Mouse (Mus musculus) liver, embryonic 15.5 days (tissue): ENCODE data around the gene Efs. TPM values are rescaled to one million over a fixed set of nuclear protein-coding genes. Genes with fewer than 3 reads are reported as not detected.
"Not testable (repeated sequence)": the region's sequence is repeated elsewhere in the genome, so short reads cannot be mapped to it uniquely, and the experiment has no call there.

Source experiments
- ATAC-seq: fragments of 200-750 bp; cut with Nextera tagmentation; 2 replicates; pipeline ENCODE4 v1.8.0; 2017; ENCODE audit warnings: moderate number of reproducible peaks, mild to moderate bottlenecking, moderate library complexity; ENCODE audit not compliant: insufficient read depth
- H3K27ac ChIP-seq: fragments of 300-500 bp; sonication (generic); replicated peaks from 2 replicates; pipeline ENCODE4 v1.5.1; 2015; ENCODE audit warnings: mild to moderate bottlenecking, inconsistent platforms
- H3K27me3 ChIP-seq: fragments of 300-500 bp; sonication (generic); 2 replicates; pipeline ENCODE4 v1.6.1; 2015; ENCODE audit warnings: mild to moderate bottlenecking, inconsistent platforms
- H3K36me3 ChIP-seq: fragments of 300-500 bp; sonication (generic); replicated peaks from 2 replicates; pipeline ENCODE4 v1.6.1; 2015; ENCODE audit warnings: moderate library complexity, mild to moderate bottlenecking, inconsistent platforms
- H3K4me1 ChIP-seq: fragments of 300-500 bp; sonication (generic); replicated peaks from 2 replicates; pipeline ENCODE4 v1.6.1; 2015; ENCODE audit warnings: inconsistent platforms
- H3K4me2 ChIP-seq: fragments of 300-500 bp; sonication (generic); 2 replicates; pipeline ENCODE4 v1.6.1; 2015; ENCODE audit warnings: moderate library complexity, mild to moderate bottlenecking, inconsistent platforms
- H3K4me3 ChIP-seq: fragments of 300-500 bp; sonication (generic); replicated peaks from 2 replicates; pipeline ENCODE4 v1.5.1; 2015; ENCODE audit warnings: mild to moderate bottlenecking, inconsistent platforms
- H3K9ac ChIP-seq: fragments of 300-500 bp; sonication (generic); 2 replicates; pipeline ENCODE4 v1.6.1; 2015; ENCODE audit warnings: moderate library complexity, mild to moderate bottlenecking, inconsistent platforms
- H3K9me3 ChIP-seq: fragments of 300-500 bp; sonication (generic); replicated peaks from 2 replicates; pipeline ENCODE4 v1.6.1; 2016; ENCODE audit warnings: inconsistent platforms
- WGBS: fragments of 180-500 bp; shearing (Covaris S2); methylation state at CpG from one replicate; pipeline ENCODE4 v1.1.7; 2015; ENCODE audit warnings: mixed read lengths; ENCODE audit not compliant: insufficient replicate concordance; 5-methylcytosine and 5-hydroxymethylcytosine counted together
- polyA plus RNA-seq: library from polyadenylated mRNA; unstranded; fragments of >200 nt; fragmentation: Nextera tagmentation; extraction: Ambion mirVana; gene quantifications from 2 replicates; pipeline ENCODE4 v1.2.1, GENCODE M21; 2015

Efs gene
- 0.62 and 0.63 TPM in 2 replicates for polyA plus RNA-seq

DNA sequence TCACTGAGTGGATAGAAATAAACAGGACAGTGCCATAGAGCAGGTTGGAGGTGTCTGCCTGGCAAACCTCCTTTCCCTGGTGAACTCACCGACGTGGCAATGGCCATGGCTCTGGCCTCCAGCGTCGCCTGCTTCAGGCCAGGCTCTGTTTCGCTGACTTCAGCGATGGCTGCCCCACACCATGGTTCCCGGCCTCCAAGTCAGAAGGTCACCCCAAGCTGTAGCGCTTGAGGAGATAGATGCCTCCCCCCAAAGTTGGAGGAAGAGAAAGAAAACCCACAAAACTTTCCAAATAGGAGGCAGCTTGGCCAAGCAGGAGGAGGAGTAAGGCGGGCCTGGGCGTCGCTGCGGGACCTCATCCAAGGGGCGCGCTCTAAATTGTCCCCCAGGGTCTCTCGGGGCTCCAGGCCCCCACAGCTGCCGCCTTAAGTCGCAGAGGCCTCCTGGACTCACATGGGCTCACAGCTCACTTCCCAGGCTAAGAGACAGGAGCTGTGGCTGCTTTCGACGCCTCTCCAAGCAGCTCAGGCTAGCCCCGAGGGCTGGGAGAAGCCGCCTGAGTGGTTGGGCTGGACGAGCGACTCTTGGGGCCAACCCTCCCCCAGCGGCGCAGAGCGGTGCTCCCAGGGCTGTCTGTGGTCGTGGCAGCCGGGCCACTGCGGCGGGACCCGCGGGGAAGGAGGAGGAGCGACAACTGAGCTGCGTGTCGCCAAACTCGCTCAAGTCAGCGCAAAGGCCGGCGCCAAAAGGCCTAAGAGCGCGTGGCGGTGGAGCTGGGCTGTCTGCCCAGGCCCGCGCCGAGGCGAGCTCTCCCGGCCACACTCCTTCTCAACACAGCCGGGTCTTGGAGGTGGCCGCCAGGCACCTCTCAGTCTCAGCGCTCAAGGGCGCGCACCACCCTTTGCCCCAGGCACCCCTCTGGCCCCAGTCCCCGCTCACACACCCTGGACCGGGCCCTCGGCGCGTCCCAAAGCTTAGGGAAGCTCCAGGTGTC lies at the start of gene Efs:
Gene Efs (minus strand): TSS at position 778 of the 994 bp plus-strand sequence.
- 0 out of 2 replicates have a peak, but pooled peaks have one; percentile 24 for ATAC-seq
- Histone ChIP-seq H3K27ac (no peak within 1 kb of the TSS; the same call in 1 of the 2 replicates), H3K9ac (no peak within 1 kb of the TSS), H3K4me1 (peaks cover 19% of the 10 kb centered on the region), H3K4me3 (peak within 1 kb of the TSS; percentile 35), H3K36me3 (no peaks in the 10 kb centered on the region), H3K27me3 (peaks cover 80% of the 10 kb centered on the region), H3K9me3 (no peaks in the 10 kb centered on the region), H3K4me2 (peak within 1 kb of the TSS; percentile 58)
- WGBS: 8% methylated on average over 57 of the region's 57 CpGs

GRCm38 (mm10) chr14:54974068-54974791 lies 48.3 kb upstream of the Efs start:
- no peaks in the 10 kb centered on the region for H3K27me3 ChIP-seq
- H3K36me3 ChIP-seq: no peaks in the 10 kb centered on the region
- no peaks in the 10 kb centered on the region for H3K4me1 ChIP-seq
- H3K9me3 ChIP-seq: no peaks in the 10 kb centered on the region
- H3K4me2 ChIP-seq: no peak overlapping the region
- WGBS: 63% methylated on average over 6 of the region's 6 CpGs
- no peak for ATAC-seq
- H3K27ac ChIP-seq: no peak overlapping the region
- H3K4me3 ChIP-seq: no peak overlapping the region
- H3K9ac ChIP-seq: no peak overlapping the region

DNA sequence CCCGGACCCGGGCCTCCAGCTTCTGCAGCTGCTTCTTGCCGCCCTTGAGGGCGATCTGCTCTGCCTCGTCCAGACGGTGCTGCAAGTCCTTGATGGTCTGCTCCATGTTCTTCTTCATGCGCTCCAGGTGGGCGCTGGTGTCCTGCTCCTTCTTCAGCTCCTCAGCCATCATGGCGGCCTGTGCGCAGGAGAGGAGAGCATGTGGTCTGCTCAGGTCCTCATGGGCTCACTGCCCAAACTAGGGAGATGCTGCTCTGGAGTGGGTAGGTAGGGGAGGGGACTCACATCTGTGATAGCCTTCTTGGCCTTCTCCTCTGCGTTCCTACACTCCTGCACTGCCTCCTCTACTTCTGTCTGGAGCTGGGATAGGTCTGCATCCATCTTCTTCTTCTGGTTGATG lies 46.9 kb upstream of the Efs start:
- not testable (repeated sequence) for H3K27ac ChIP-seq, H3K9me3 ChIP-seq, H3K4me1 ChIP-seq, H3K36me3 ChIP-seq, H3K9ac ChIP-seq, H3K27me3 ChIP-seq, H3K4me3 ChIP-seq, H3K4me2 ChIP-seq, ATAC-seq
- WGBS: 73% methylated on average over 11 of the region's 11 CpGs

GRCm38 (mm10) chr14:54968344-54968743 lies 42.4 kb upstream of the Efs start:
- H3K27me3 ChIP-seq: no peaks in the 10 kb centered on the region
- no peak for ATAC-seq
- no peak overlapping the region for H3K4me2 ChIP-seq
- H3K36me3 ChIP-seq: no peaks in the 10 kb centered on the region
- no peak overlapping the region for H3K4me3 ChIP-seq
- no peak overlapping the region for H3K9ac ChIP-seq
- no peaks in the 10 kb centered on the region for H3K4me1 ChIP-seq
- no peaks in the 10 kb centered on the region for H3K9me3 ChIP-seq
- H3K27ac ChIP-seq: no peak overlapping the region

GRCm38 (mm10) chr14:54967874-54968273 lies 41.9 kb upstream of the Efs start:
- 58% methylated on average over 3 of the region's 3 CpGs for WGBS
- no peaks in the 10 kb centered on the region for H3K9me3 ChIP-seq
- no peak overlapping the region for H3K9ac ChIP-seq
- H3K4me2 ChIP-seq: no peak overlapping the region
- no peak overlapping the region for H3K4me3 ChIP-seq
- H3K27ac ChIP-seq: no peak overlapping the region
- H3K36me3 ChIP-seq: no peaks in the 10 kb centered on the region
- H3K4me1 ChIP-seq: no peaks in the 10 kb centered on the region
- ATAC-seq: no peak
- H3K27me3 ChIP-seq: no peaks in the 10 kb centered on the region

- 48% methylated on average over 7 of the region's 7 CpGs for WGBS
- Histone ChIP-seq H3K9me3 (no peaks in the 10 kb centered on the region), H3K9ac (no peak within 1 kb of the TSS), H3K36me3 (no peaks in the 10 kb centered on the region), H3K4me3 (no peak within 1 kb of the TSS), H3K27me3 (no peaks in the 10 kb centered on the region), H3K4me2 (no peak within 1 kb of the TSS), H3K27ac (no peak within 1 kb of the TSS), H3K4me1 (no peaks in the 10 kb centered on the region)
- ATAC-seq: no peak
Measured at GRCm38 (mm10) chr14:54966320-54966977, 40.5 kb upstream of the Efs start, which contains the start of gene Myh6. TSS of gene Myh6 (minus strand) at chr14:54966927.

DNA sequence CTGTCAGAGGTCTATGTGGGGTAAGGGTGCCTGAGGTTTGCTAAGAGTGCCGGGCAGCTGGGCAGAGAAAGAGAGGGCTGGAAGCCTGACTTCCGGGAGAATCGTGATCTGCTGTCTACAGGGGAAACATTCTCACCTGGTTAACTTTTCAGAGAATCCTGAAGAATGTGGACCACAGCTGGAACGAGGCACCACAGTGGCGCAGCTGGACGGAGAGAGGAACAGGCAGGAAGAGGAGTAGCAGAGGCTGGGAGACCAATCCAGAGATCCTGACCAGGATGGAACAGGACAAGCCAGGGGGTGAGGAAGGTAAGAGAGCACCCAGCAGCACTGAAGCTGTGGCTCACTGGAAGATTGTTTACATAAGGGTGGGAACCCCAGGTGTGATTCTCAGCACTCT lies 39.7 kb upstream of the Efs start:
- Histone ChIP-seq H3K27ac (no peak overlapping the region), H3K9ac (no peak overlapping the region), H3K4me1 (no peaks in the 10 kb centered on the region), H3K4me2 (no peak overlapping the region), H3K4me3 (no peak overlapping the region), H3K9me3 (no peaks in the 10 kb centered on the region), H3K27me3 (no peaks in the 10 kb centered on the region), H3K36me3 (no peaks in the 10 kb centered on the region)
- no peak for ATAC-seq
- 52% methylated on average over 6 of the region's 6 CpGs for WGBS

DNA sequence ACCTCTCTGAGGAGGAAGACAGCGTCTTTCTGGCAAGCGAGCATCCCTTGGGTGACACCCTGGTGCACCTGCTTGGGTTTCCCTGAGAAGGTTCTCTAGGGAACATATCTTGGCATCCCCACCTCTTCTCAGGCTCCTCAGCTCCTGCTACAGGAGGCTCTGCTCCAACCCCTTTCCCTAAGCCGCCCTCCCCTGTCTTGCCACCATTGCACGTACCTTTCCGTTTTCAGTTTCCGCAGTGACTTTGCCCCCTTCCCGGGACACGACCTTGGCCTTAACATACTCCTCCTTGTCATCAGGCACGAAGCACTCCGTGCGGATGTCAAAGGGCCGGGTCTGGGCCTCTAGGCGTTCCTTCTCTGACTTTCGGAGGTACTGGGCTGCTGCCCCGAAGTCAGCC lies 39.1 kb upstream of the Efs start:
- Histone ChIP-seq H3K9ac (no peak overlapping the region), H3K36me3 (no peaks in the 10 kb centered on the region), H3K4me2 (no peak overlapping the region), H3K9me3 (no peaks in the 10 kb centered on the region), H3K27ac (no peak overlapping the region), H3K4me3 (no peak overlapping the region), H3K4me1 (no peaks in the 10 kb centered on the region), H3K27me3 (no peaks in the 10 kb centered on the region)
- no peak for ATAC-seq
- WGBS: 59% methylated on average over 15 of the region's 15 CpGs

- H3K9me3 ChIP-seq: no peaks in the 10 kb centered on the region
- H3K4me2 ChIP-seq: no peak overlapping the region
- no peak overlapping the region for H3K9ac ChIP-seq
- no peaks in the 10 kb centered on the region for H3K4me1 ChIP-seq
- no peak for ATAC-seq
- no peaks in the 10 kb centered on the region for H3K36me3 ChIP-seq
- no peak overlapping the region for H3K4me3 ChIP-seq
- WGBS: 71% methylated on average over 11 of the region's 11 CpGs
- no peaks in the 10 kb centered on the region for H3K27me3 ChIP-seq
- no peak overlapping the region for H3K27ac ChIP-seq
Measured at GRCm38 (mm10) chr14:54963727-54964126, 37.8 kb upstream of the Efs start.

GRCm38 (mm10) chr14:54962714-54963113 lies 36.8 kb upstream of the Efs start:
- no peaks in the 10 kb centered on the region for H3K9me3 ChIP-seq
- no peak overlapping the region for H3K4me2 ChIP-seq
- H3K36me3 ChIP-seq: no peaks in the 10 kb centered on the region
- no peak overlapping the region for H3K4me3 ChIP-seq
- no peaks in the 10 kb centered on the region for H3K27me3 ChIP-seq
- H3K27ac ChIP-seq: no peak overlapping the region
- H3K4me1 ChIP-seq: no peaks in the 10 kb centered on the region
- 71% methylated on average over 7 of the region's 7 CpGs for WGBS
- no peak overlapping the region for H3K9ac ChIP-seq
- ATAC-seq: no peak

GRCm38 (mm10) chr14:54961487-54961886 lies 35.6 kb upstream of the Efs start:
- Histone ChIP-seq H3K4me2 (no peak overlapping the region), H3K27ac (no peak overlapping the region), H3K4me1 (no peaks in the 10 kb centered on the region), H3K9ac (no peak overlapping the region), H3K27me3 (no peaks in the 10 kb centered on the region), H3K4me3 (no peak overlapping the region), H3K9me3 (no peaks in the 10 kb centered on the region), H3K36me3 (no peaks in the 10 kb centered on the region)
- ATAC-seq: no peak
- 57% methylated on average over 5 of the region's 5 CpGs for WGBS
